Mouse (Mus musculus) CD8-positive naive resting alpha-beta T cell, adult 2 months (primary cell): ENCODE data around the gene Fggy.

Experiments used
- DNase-seq, 2 experiments: peaks; one replicate each; pipeline ENCODE4 v3.0.0; 2022; ENCODE audit warnings: low read depth in 2 of 2, low spot score in 2 of 2

The Fggy gene

DNA sequence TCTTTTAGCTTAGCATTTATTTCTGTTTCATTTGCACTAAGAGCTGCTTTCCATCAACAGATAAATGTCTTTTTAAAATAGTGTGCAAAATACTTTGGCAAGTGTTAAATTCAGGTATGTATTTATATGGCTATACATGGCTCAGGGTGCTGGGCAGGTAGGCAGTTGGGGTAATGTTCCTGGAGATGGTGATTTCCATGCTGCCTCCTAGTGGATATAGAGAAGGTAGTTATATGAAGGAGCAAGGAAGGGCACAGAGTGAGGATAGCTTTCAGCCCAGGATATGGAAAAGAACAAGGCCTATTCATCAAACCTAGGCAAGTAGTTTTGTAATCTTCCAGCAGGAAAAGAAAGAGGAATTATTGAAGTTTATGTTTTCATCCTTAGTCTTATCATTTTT lies 166.3 kb downstream of the Fggy start:
- no peak for DNase-seq

DNA sequence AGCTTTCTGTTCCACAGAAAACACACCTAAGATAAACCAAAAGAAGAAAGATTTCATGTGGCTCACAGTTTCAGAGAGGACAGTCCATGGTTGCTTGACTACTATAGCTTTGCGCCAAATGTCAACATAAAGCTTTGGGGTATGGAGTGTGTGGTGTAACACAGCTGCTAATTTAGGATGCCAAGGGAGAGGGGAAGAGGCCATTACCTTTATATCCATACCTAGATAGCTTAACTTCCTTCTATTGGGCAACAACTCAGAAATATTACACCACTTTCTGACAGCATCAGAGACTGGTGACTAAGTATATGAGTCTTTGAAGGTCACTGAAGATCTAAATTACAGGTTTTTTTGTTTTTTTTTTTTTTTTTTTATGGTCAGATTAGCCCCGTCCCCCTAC lies 169.1 kb downstream of the Fggy start:
- no peak for DNase-seq

DNA sequence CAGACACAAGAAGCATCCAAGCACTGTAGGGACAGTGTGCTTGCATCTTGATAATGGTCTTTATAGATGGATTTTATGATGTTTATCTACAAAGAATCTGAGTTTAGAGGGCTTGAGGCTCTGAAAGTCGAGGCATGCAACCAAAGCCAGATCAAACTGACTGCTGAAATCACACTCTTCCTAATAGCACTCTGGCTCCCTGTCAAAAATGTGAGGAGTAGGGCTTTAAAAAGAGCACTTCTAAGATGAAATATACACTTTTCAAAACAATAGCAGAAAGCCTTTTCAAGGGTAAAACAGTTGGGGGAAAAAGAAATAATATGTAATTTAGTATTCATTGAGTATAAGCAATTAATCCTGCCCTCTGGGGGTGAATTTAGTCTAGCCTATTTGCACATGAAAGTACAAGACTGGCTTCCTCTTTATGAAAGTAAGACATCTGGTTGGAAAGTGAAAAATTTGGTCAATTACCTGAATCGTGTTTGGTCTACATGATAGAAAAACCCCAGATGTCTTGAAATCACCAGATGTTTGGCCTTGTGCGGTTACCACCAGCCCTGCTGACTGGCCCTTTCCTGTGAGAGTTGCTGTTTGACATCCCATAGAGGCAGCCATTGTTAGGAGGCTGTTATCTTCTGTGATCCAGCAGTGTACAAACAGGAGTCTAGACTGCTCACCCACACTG lies 172.0 kb downstream of the Fggy start:
- DNase-seq = no peak

DNA sequence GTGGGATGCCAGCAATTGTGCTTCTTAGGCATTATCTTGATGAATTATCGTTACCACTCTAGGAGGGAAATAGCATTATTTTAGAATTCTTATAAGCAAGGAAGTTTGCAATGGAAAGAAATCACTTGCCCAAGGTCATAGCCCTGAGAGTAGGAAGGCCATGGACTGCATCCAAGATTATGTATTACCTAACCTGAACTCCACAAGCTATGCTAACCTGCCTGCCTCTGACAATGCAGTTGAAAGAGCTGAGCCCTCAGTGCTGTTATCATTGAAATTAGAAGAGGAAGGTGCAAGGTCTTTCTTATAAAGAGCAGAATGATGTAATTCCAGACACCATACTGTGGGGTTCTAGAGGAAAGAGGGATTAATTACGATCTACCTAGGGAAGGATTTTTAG lies 173.8 kb downstream of the Fggy start:
- DNase-seq = no peak

DNA sequence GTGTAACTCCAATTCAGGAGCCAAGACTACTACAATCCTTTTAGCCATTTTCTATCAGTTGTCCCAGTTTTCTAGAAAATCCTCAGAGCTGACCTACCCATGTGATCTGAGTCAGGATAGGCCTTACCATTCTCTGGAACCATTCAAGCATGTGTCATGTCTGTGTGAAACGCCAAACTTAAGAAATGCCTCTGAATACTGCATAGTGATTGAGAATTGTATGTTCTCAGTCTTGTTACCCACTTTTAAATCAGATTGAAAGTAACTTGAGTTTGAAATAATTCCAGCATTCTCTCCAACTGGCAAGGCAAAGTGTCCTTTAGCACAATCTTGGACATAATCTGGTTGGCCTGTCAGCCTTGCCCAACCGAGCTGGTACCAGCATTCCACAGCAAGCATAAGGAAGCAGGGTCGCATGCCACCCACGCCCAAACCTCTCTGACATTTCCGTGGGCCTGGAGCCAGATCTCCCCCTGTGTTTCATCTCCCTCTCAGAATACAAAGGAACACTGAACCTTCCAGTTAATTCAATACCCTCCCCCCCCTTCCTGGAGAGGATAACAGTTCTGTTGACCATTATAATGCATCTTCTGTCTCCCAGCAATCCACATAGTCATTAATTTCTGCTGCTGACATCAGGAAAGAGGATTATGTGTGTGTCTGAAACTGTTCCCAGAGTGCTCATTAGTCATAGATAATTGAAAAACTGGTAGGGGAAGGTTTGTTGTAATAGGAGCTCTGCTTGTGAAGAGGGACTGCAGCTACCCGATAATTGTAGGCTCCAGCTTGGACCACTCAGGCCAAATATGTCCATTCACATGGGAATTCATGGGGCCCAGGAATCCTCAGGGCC lies 176.3 kb downstream of the Fggy start:
- DNase-seq = no peak

DNA sequence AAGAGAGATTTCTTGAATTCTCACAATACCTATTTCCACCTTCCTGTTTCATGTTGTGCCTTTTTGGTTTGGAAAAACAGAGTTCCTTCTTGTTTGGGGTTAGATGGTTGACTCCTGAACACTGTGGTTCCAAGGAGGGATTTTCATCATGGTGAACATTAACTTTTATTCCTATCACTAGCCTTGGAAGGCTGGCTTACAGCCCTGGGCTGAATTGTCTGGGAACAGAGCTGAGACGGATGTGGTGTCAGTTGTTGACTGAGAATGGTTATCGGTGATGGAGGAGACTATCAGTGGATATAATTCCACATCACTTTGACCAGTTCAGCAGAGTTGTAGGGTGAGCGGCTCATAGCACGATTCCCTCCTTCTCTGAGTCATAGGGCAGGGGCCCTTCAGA lies 178.7 kb downstream of the Fggy start:
- DNase-seq = no peak

DNA sequence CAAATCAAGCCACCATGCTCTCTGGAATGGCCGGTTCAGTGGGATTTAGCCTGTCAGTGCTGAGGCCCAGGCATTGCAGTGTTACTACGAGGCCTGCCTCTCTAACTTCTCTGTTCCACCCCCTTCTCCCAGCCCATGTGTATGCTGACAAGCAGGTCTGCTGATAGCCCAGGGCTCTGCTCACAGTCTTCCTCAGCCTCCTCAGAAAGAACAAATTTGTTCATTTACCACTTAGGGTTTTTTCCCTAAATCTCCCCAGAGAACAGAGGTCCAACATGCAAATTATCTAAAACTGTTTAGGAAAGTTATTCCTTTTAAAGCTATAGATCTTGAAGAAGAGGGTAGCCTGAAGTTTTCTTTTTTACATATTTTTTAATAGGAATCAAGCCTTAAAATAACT lies 179.4 kb downstream of the Fggy start:
- no peak for DNase-seq

DNA sequence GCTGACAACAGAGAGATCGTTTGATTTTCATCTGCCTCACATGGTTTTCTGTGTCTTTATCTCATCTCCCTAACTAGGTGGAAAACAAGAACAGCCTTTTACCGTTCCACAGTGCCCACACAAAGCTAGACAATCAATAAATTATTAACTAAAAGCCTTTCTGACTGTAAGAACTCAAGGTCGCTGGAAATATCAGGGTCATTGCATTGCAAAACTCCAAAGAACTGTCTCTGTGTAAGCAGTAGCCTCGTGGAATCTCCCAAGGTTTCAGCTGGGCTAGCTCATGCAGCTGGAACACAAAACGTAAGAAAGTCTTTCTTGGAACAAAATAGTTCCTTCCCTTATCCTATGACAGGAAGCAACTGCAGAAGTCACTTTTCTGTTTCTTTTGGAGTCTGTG lies 180.9 kb downstream of the Fggy start:
- DNase-seq = no peak

DNA sequence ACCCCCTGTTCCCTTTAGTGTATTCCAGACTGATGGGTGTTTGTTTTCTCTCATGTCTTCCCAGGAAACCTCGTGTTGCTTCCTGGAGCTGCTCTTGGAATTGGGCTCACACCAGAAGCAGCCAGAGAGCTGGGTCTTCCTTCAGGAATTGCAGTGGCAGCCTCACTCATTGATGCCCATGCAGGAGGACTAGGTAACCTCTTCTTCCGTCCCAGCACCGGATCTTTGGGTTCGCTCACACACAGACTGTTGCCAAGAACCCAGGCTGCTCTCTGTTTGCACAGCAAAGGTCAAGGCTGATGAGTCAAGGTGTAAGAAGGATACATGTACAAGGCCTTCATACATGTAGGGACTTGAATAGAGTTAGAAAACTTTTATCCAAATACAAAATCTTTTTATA lies 181.4 kb downstream of the Fggy start:
- no peak for DNase-seq

DNA sequence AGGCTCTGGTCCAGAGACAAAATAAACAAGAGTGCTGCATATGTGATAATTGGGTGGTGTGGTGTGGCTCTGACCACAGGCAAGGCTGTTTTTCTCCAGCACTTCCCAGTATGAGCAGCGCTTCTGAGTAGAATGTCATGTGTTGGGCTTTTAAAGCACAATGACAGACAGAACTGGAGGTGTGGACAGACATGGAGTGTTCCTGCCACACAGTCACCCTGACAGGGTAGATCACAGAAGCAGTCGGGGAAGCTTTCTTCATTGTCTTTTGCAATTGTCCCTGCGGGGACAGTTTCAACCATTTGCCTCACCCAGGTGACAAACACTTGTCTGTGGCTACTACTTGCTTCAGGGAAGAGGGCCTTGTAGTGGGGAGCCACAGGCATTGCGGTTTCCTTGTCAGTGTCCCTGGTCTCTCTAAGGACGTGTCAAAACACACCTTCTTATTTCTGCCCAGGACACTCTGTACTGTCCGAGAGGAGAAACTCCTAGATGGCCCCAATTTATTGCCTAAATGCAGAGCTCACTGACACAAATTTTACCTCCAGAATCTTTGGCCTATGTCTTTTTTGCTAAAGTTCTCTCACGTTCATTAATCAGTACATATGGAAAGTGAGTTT lies 183.9 kb downstream of the Fggy start:
- DNase-seq = no peak

DNA sequence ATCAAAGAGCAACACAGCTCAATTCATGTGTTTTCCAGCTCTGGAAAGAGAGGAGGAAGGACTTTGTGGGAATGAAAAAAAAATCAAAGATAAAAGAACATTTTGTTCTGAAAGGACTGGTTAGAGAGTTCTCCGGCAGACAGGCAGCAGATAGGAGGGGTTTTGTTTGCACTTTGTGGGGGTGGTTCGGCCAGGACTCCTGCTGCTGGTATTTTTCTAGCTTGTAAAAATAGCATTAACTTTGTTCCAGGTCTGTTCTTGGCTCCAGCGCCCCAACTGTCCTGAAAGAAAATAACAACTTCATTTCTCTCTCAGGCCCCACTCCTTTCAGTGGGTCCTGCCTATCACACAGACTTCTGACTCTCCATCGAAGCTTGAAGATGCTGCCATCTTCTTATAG lies 185.7 kb downstream of the Fggy start:
- no peak for DNase-seq

DNA sequence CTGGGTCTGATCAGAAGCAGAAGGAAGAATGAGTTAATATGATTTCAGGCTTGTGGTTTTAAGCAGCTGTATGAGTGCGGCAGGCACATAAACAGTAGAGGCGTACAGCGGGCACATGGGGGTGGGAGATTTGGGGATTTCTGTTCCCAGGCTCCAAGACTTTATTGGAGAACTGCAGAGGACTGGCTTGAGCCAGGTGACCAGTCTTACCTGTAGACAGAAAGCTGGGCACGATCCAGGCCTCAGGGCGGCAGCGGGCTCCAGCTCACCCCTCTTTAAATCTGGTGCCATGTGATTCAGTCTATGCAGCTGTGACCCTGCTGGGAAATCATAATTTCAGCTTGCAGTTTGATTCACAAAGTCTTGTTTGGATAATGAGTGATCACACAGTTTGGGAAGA lies 189.6 kb downstream of the Fggy start:
- DNase-seq = no peak

DNA sequence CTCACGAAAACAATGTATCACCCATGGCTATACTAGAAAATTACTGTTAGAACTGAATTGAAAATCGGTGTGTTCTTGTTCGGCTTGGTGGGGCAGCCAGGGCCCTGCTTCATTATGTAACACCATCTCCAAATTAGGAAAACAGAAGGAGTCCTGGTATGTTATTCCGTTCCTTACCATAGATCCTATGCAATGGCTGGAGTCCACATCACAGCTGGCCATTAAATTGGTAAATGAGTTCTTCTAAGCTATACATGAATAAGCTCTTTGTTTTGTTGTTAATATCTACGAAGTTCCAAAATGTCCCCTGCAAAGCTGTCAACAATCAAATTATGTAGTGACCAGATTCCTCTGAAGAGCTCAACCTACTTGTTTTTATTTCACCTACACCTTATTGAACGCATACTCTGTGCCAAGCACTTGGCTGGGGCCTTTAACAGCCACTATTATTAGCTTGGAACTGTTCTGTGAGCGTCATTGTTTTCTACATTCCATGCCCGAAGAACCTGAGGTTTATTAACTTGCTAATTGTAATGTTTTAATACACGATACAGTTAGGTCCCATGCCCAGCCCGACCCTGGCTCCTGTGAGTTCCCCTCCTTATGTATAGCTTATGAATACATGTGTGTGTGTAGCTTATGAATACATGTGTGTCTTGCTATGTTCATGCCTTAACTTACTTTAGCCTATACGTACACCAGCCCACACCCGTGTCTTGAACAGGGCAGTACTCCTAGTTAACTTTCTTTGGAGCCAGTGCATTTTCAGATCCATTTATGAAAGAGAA lies 190.3 kb downstream of the Fggy start:
- DNase-seq = no peak

DNA sequence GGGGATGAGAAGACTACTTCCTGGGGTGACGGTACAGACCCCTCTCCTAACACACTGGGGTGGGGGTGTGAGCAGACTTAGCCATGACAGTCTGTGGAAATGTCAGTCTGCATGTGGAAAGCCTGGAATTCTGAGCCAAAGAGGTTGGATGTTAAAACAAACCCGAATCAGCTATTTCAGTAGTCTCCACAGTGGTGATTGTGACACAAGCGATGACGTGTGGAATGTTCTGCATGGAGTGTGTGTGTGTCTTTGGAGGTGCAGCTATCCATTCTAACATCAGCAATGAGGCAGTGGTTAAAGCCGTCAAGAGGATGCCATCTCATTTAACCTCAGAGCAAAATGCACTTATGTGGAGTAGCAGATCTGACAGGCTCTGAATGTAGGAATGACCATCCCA lies 192.9 kb downstream of the Fggy start:
- no peak for DNase-seq

DNA sequence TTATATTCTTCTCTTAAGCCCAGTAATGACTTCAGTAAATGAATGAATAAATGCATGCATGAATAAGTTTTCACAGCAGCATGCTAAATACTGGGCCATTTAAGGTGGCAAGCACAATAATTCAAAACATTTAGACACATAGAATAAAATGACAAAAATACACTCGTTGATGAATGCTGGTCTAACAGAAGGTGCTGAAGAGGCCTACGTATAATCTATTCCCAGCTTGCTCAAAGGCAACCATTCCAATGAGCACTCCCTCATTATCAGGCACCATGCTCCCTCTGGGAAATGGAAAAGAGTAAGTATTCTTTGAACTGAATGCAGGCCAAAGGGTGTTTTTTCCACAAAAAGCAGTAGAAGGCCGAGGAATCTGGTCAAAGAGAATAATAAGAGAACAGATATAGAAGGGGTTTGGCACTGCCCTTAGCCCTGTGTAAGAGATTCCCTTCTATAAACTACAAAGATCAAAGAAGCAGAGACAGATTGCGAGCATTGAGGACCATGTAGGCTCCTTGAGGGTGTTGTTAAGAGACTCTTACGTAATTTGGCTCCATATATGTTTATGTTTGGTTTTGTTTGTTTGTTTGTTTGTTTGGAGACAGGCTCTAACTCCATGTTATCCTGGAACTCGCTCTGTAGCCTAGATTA lies 195.4 kb downstream of the Fggy start:
- no peak for DNase-seq

DNA sequence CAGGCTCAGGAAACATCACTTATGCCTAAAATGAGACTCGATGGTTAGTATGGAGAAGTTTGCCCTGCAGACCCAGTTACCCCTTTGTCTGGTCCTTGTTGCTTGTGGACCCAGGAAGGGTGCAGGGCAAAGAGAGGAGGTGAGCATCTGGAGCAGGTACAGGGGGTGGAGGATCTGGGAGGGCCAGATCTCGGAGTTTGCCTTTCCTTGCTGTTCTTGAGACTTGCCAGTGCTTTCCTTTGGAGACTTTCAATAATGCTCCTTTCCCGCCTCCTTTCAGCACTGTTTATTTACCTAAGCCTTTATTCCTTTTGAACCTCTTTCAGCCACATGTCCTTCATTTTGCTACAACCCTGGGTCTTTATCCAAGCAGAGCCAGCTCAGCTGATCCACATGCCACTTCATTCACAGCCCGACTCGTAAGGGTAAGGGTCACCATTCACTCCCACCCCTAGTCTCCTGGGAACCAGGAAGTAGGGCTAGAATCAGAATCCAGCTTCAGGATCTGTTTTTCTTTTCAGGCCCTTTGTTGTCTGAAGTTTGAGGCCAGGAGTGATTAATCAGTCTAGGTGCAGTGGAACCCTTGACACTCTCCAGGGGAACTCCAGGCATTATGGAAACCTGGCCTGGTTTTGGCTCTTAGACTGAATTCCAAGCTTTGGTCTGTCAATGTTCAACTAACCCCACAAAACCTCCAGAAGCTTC lies 201.9 kb downstream of the Fggy start:
- no peak for DNase-seq

DNA sequence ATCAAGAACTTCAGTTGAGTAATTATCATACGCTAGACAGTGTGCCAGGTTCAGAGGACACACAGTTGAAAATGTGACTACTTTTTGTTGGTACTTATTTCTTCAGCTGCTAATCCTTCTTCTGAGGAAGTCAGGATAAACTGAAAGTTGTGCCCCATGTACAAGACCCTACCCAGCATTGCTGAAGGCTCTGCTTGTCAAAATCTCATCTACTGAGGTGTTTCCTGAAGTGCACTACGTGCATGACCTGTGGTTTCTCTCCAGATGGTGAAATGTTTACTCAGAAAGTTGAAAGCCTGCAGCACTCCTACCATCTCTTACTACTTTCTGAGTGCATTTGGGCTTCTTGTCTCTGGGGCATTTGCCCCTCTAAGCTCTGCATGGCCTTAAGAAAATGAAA lies 208.1 kb downstream of the Fggy start:
- DNase-seq = no peak

DNA sequence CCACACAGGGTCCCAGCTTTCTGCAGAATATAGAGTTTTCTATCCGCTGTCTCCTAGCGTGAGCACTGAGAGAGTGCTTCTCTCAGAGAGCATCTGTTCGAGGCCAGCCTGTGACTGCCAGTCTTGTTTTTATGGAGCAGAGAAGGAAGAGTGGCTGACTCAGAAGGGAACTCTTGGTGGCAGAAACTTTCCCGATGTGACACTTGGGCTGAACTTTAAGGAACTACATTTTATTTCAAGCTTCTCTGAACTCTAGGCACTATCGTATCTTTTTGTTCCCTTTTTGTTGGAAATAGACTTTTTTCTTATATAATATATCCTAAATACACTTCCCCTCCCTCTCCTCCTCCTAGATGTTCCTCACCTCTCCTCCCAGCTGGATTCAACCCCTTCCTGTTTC lies 213.2 kb downstream of the Fggy start:
- DNase-seq = no peak

DNA sequence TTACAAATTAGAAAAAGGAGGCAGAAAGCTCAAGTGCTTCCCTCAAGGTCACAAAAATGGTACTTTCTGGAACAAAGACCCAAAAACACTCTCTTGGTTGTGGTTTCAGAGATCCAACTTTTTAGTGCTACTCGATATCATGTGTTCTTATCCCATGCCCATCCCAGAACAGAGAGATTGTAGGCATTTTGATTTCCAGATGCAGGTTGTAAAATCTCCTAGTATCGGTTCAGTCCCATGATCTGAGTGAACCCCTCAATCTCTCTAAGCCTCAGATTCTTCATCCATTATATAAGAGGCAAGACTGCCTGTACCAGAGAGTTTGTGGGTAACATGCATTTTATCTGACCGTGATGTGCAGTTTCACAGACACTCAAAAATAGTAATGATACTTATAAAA lies 214.2 kb downstream of the Fggy start:
- DNase-seq = no peak

DNA sequence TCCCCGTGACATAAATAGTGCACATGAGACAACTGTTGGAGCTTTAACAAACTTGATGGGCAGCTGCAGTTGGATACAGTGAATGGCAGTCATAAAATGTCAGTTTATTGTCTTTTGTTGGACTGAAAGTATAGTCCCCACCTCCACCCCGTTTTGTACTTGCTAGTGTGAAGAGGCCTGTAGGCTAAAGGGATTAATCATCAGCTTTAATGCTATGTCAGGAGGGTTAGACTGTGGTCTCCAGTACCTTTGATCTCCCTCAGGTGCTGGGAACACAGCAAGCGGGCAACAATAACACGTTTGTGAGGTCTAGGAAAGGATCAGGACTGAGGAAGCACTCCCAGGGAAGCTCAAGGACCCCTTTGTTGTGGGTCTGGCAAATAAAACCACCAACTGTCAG lies 214.6 kb downstream of the Fggy start:
- DNase-seq = no peak

DNA sequence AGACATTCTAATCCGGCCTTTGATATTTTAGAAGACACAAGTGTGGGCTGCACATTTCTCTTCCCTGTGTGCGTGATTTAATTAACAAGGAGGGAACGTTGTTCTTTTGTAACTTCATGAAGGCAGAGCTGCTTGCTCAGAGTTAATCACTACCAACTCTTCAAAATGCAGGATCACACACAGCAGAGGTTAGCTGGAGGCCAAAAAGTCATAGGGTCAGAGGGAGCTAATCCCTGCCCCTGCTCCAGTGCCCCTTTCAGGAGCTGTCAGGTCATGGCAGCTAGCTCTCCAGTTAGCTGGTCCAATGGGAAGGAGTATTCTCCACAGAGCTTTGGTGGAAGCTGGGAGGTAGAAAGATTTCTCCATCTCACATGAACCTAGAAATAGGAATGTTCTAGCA lies 215.4 kb downstream of the Fggy start:
- DNase-seq = no peak
